Mouse (Mus musculus) right cerebral cortex, adult 18-20 months (tissue): Measurements from ENCODE around the gene Mms19.
A peak's percentile ranks its signal among the peaks of the same experiment; 100 is the strongest.

Experiments used
- DNase-seq: peaks from one replicate; pipeline ENCODE4 v3.0.0; 2022; ENCODE audit warnings: mixed read lengths

Gene Mms19

GRCm38 (mm10) chr19:41998770-41999548, 18.0 kb upstream of the Mms19 start:
- DNase-seq: no peak

GRCm38 (mm10) chr19:41997090-41997489, 16.1 kb upstream of the Mms19 start:
- DNase-seq: no peak

GRCm38 (mm10) chr19:41995483-41995882, 14.5 kb upstream of the Mms19 start:
- no peak for DNase-seq

GRCm38 (mm10) chr19:41994023-41994422, 13.1 kb upstream of the Mms19 start:
- DNase-seq: no peak

GRCm38 (mm10) chr19:41993484-41993883, 12.5 kb upstream of the Mms19 start:
- peak; percentile 85 for DNase-seq

- no peak for DNase-seq
Measured at GRCm38 (mm10) chr19:41992971-41993370, 12.0 kb upstream of the Mms19 start.

- no peak for DNase-seq
Measured at GRCm38 (mm10) chr19:41991926-41992477, 11.0 kb upstream of the Mms19 start.

GRCm38 (mm10) chr19:41989810-41990209, 8.9 kb upstream of the Mms19 start:
- DNase-seq: no peak

- no peak for DNase-seq
Measured at GRCm38 (mm10) chr19:41987206-41987605, 6.2 kb upstream of the Mms19 start.

GRCm38 (mm10) chr19:41985994-41986393, 5.0 kb upstream of the Mms19 start:
- DNase-seq: no peak

- no peak for DNase-seq
Measured at GRCm38 (mm10) chr19:41982791-41983150, 1.8 kb upstream of the Mms19 start.

- DNase-seq: peak; percentile 17
Measured at GRCm38 (mm10) chr19:41981931-41982790, 1.2 kb upstream of the Mms19 start.

GRCm38 (mm10) chr19:41981595-41981927, 604 bp upstream of the Mms19 start, which contains the start of gene Ubtd1:
Ubtd1 (plus strand) TSS chr19:41981763.
- no peak for DNase-seq

GRCm38 (mm10) chr19:41980422-41980818, 537 bp downstream of the Mms19 start:
- DNase-seq: peak; percentile 17

GRCm38 (mm10) chr19:41973891-41974794, 6.8 kb downstream of the Mms19 start:
- peak; percentile 50 for DNase-seq

- DNase-seq: no peak
Measured at GRCm38 (mm10) chr19:41969618-41970017, 11.3 kb downstream of the Mms19 start.

GRCm38 (mm10) chr19:41953574-41953973, 27.4 kb downstream of the Mms19 start:
- DNase-seq: no peak

- no peak for DNase-seq
Measured at GRCm38 (mm10) chr19:41952287-41952686, 28.7 kb downstream of the Mms19 start.

- no peak for DNase-seq
Measured at GRCm38 (mm10) chr19:41943841-41944240, 37.1 kb downstream of the Mms19 start.

GRCm38 (mm10) chr19:41938539-41938938, 42.4 kb downstream of the Mms19 start:
- no peak for DNase-seq

GRCm38 (mm10) chr19:41935921-41936320, 45.0 kb downstream of the Mms19 start:
- no peak for DNase-seq

GRCm38 (mm10) chr19:41934124-41934523, 46.8 kb downstream of the Mms19 start:
- DNase-seq: no peak
